Mouse (Mus musculus) MEL (cell line): ENCODE data around the gene Spice1. TPM values are rescaled to one million over a fixed set of nuclear protein-coding genes. Genes with fewer than 3 reads are reported as not detected.
A peak's percentile ranks its signal among the peaks of the same experiment; 100 is the strongest.

Source experiments
- DNase-seq: peaks from one replicate; pipeline ENCODE4 v3.0.0; 2011; ENCODE audit warnings: low read depth, low spot score
- H3K27ac ChIP-seq: 2 replicates; pipeline ENCODE4 v1.5.1; 2012; ENCODE audit warnings: low read depth, mild to moderate bottlenecking, control low read depth, low read length, moderate library complexity; ENCODE audit not compliant: control insufficient read depth
- H3K27me3 ChIP-seq, 2 experiments: fragments of 150-350 bp in 1 of 2; sonication (generic) in 1 of 2; 2 replicates each; pipeline ENCODE4 v1.6.1; 2012; ENCODE audit warnings: low read length in 2 of 2, mild to moderate bottlenecking in 2 of 2, improper control_type of control experiment in 1 of 2, moderate library complexity in 1 of 2; ENCODE audit not compliant: insufficient read depth in 2 of 2, control insufficient read depth in 1 of 2
- H3K36me3 ChIP-seq, 2 experiments: 2 replicates each; pipeline ENCODE4 v1.6.1; 2012 to 2014; ENCODE audit warnings: low read length in 2 of 2, improper control_type of control experiment in 1 of 2, inconsistent platforms in 1 of 2, mild to moderate bottlenecking in 1 of 2; ENCODE audit not compliant: insufficient read depth in 2 of 2, control insufficient read depth in 1 of 2
- H3K4me1 ChIP-seq, 2 experiments: fragments of 150-350 bp in 1 of 2; sonication (generic) in 1 of 2; 2 replicates each; pipeline ENCODE4 v1.6.1; 2012; ENCODE audit warnings: low read length in 2 of 2, improper control_type of control experiment in 1 of 2, mild to moderate bottlenecking in 1 of 2; ENCODE audit not compliant: insufficient read depth in 2 of 2, control insufficient read depth in 1 of 2
- H3K4me3 ChIP-seq, 2 experiments: fragments of 150-350 bp in 1 of 2; sonication (generic) in 1 of 2; 2 replicates each; pipeline ENCODE4 v1.5.1; 2012; ENCODE audit warnings: low read depth in 2 of 2, low read length in 2 of 2, mild to moderate bottlenecking in 2 of 2, moderate library complexity in 2 of 2, control low read depth in 1 of 2, improper control_type of control experiment in 1 of 2; ENCODE audit not compliant: control insufficient read depth in 1 of 2, insufficient read depth in 1 of 2
- H3K79me2 ChIP-seq: 2 replicates; pipeline ENCODE4 v1.6.1; 2012; ENCODE audit warnings: mild to moderate bottlenecking, low read length, moderate library complexity; ENCODE audit not compliant: control insufficient read depth, poor library complexity, insufficient read depth
- H3K9ac ChIP-seq: 2 replicates; pipeline ENCODE4 v1.6.1; 2012; ENCODE audit warnings: low read depth, mild to moderate bottlenecking, control low read depth, low read length, moderate library complexity; ENCODE audit not compliant: control insufficient read depth, poor library complexity, severe bottlenecking
- H3K9me3 ChIP-seq: fragments of 150-350 bp; sonication (generic); replicated peaks from 2 replicates; pipeline ENCODE4 v1.6.1; 2012; ENCODE audit warnings: mild to moderate bottlenecking, low read length, improper control_type of control experiment, moderate library complexity; ENCODE audit not compliant: insufficient read depth
- BHLHE40 ChIP-seq: IDR thresholded peaks from 2 replicates; pipeline ENCODE4 v1.6.1; 2012; ENCODE audit warnings: low read depth, mild to moderate bottlenecking, inconsistent platforms, low read length, improper control_type of control experiment, borderline replicate concordance
- CHD1 ChIP-seq: IDR thresholded peaks from 2 replicates; pipeline ENCODE4 v1.6.1; 2012; ENCODE audit warnings: low read depth, mild to moderate bottlenecking, inconsistent platforms, low read length, improper control_type of control experiment
- CHD2 ChIP-seq: IDR thresholded peaks from 2 replicates; pipeline ENCODE4 v1.6.1; 2011; ENCODE audit warnings: low read length, improper control_type of control experiment
- E2F4 ChIP-seq: IDR thresholded peaks from 2 replicates; pipeline ENCODE4 v1.6.1; 2011; ENCODE audit warnings: low read depth, low read length, improper control_type of control experiment, borderline replicate concordance
- EP300 ChIP-seq, 2 experiments: IDR thresholded peaks; 2 replicates each; pipeline ENCODE4 v1.6.1; 2011; ENCODE audit warnings: improper control_type of control experiment in 2 of 2, low read length in 2 of 2, low read depth in 1 of 2, mild to moderate bottlenecking in 1 of 2
- ETS1 ChIP-seq: IDR thresholded peaks from 2 replicates; pipeline ENCODE4 v1.6.1; 2012; ENCODE audit warnings: low read depth, mild to moderate bottlenecking, inconsistent platforms, low read length, improper control_type of control experiment, moderate library complexity
- GABPA ChIP-seq: IDR thresholded peaks from 2 replicates; pipeline ENCODE4 v1.6.1; 2012; ENCODE audit warnings: low read depth, mild to moderate bottlenecking, inconsistent platforms, low read length, improper control_type of control experiment, moderate library complexity
- GATA1 ChIP-seq: IDR thresholded peaks from 2 replicates; pipeline ENCODE4 v1.6.1; 2011; ENCODE audit warnings: low read depth, low read length, improper control_type of control experiment
- MAFK ChIP-seq: IDR thresholded peaks from 2 replicates; pipeline ENCODE4 v1.6.1; 2011; ENCODE audit warnings: low read depth, mild to moderate bottlenecking, low read length, improper control_type of control experiment, borderline replicate concordance
- MEF2A ChIP-seq: IDR thresholded peaks from 2 replicates; pipeline ENCODE4 v1.6.1; 2014; ENCODE audit warnings: low read depth, mild to moderate bottlenecking, inconsistent platforms, low read length, improper control_type of control experiment; ENCODE audit not compliant: poor library complexity, insufficient replicate concordance, severe bottlenecking; ENCODE audit errors: extremely low read depth
- MXI1 ChIP-seq: IDR thresholded peaks from 2 replicates; pipeline ENCODE4 v1.6.1; 2011; ENCODE audit warnings: mild to moderate bottlenecking, low read depth, low read length, improper control_type of control experiment
- MYC ChIP-seq: IDR thresholded peaks from 2 replicates; pipeline ENCODE4 v1.6.1; 2011; ENCODE audit warnings: low read depth, mild to moderate bottlenecking, low read length, improper control_type of control experiment, moderate library complexity
- NELFE ChIP-seq: IDR thresholded peaks from 2 replicates; pipeline ENCODE4 v1.6.1; 2011; ENCODE audit warnings: low read depth, low read length, improper control_type of control experiment
- POLR2A ChIP-seq, 2 experiments: IDR thresholded peaks; 2 replicates each; pipeline ENCODE4 v1.6.1; 2011 to 2012; ENCODE audit warnings: low read length in 2 of 2, mild to moderate bottlenecking in 2 of 2, control low read depth in 1 of 2, improper control_type of control experiment in 1 of 2, low read depth in 1 of 2, moderate library complexity in 1 of 2; ENCODE audit not compliant: control insufficient read depth in 1 of 2, insufficient read depth in 1 of 2, poor library complexity in 1 of 2
- POLR2AphosphoS2 ChIP-seq: IDR thresholded peaks from 2 replicates; pipeline ENCODE4 v1.6.1; 2011; ENCODE audit warnings: low read length, improper control_type of control experiment
- RAD21 ChIP-seq: IDR thresholded peaks from 2 replicates; pipeline ENCODE4 v1.6.1; 2011; ENCODE audit warnings: mild to moderate bottlenecking, low read depth, low read length, improper control_type of control experiment
- RCOR1 ChIP-seq: IDR thresholded peaks from 2 replicates; pipeline ENCODE4 v1.6.1; 2012; ENCODE audit warnings: low read depth, mild to moderate bottlenecking, inconsistent platforms, low read length, improper control_type of control experiment
- SIN3A ChIP-seq: IDR thresholded peaks from 2 replicates; pipeline ENCODE4 v1.6.1; 2012; ENCODE audit warnings: low read length, improper control_type of control experiment, inconsistent platforms
- TAL1 ChIP-seq: IDR thresholded peaks from 2 replicates; pipeline ENCODE4 v1.6.1; 2012; ENCODE audit warnings: mild to moderate bottlenecking, inconsistent platforms, low read length, moderate library complexity, mixed read lengths
- TBP ChIP-seq: IDR thresholded peaks from 2 replicates; pipeline ENCODE4 v1.8.0; 2011; ENCODE audit warnings: low read depth, low read length, improper control_type of control experiment
- TCF12 ChIP-seq: IDR thresholded peaks from 2 replicates; pipeline ENCODE4 v1.6.1; 2014; ENCODE audit warnings: low read depth, mild to moderate bottlenecking, inconsistent platforms, low read length, improper control_type of control experiment, moderate library complexity
- USF1 ChIP-seq: IDR thresholded peaks from 2 replicates; pipeline ENCODE4 v1.6.1; 2014; ENCODE audit warnings: low read depth, mild to moderate bottlenecking, inconsistent platforms, low read length, improper control_type of control experiment, moderate library complexity
- USF2 ChIP-seq, 2 experiments: IDR thresholded peaks; 2 replicates each; pipeline ENCODE4 v1.6.1; 2011 to 2012; ENCODE audit warnings: improper control_type of control experiment in 2 of 2, low read length in 2 of 2, borderline replicate concordance in 1 of 2, inconsistent platforms in 1 of 2, low read depth in 1 of 2, mild to moderate bottlenecking in 1 of 2; ENCODE audit not compliant: insufficient read depth in 1 of 2
- ZKSCAN1 ChIP-seq: IDR thresholded peaks from 2 replicates; pipeline ENCODE4 v1.6.1; 2012; ENCODE audit warnings: low read depth, mild to moderate bottlenecking, inconsistent platforms, low read length, improper control_type of control experiment, moderate library complexity
- ZMIZ1 ChIP-seq: IDR thresholded peaks from 2 replicates; pipeline ENCODE4 v1.6.1; 2012; ENCODE audit warnings: low read depth, mild to moderate bottlenecking, inconsistent platforms, low read length, improper control_type of control experiment, moderate library complexity
- ZNF384 ChIP-seq: IDR thresholded peaks from 2 replicates; pipeline ENCODE4 v1.6.1; 2012; ENCODE audit warnings: low read depth, mild to moderate bottlenecking, inconsistent platforms, low read length, improper control_type of control experiment
- polyA plus RNA-seq, 2 experiments: library from polyadenylated mRNA; stranded (reverse) in 1 of 2; unstranded in 1 of 2; fragments of >175 nt in 1 of 2; fragments of >200 nt in 1 of 2; gene quantifications; 2 replicates each; pipeline versions ENCODE4 v1.2.1 to v1.2.4; 2012; ENCODE audit warnings: low replicate concordance in 2 of 2, low read depth in 1 of 2; ENCODE audit not compliant: insufficient read length in 2 of 2, insufficient read depth in 1 of 2, missing spikeins in 1 of 2
- total RNA-seq: library from RNA; depleted of rRNA; stranded (reverse); fragments of 300-350 nt; gene quantifications from 2 replicates; pipeline ENCODE4 v1.2.3, GENCODE M21; 2012

Gene Spice1
- total and polyA plus RNA-seq, 3 experiments, result 14.8 to 24.1 TPM; not detected in 1

DNA sequence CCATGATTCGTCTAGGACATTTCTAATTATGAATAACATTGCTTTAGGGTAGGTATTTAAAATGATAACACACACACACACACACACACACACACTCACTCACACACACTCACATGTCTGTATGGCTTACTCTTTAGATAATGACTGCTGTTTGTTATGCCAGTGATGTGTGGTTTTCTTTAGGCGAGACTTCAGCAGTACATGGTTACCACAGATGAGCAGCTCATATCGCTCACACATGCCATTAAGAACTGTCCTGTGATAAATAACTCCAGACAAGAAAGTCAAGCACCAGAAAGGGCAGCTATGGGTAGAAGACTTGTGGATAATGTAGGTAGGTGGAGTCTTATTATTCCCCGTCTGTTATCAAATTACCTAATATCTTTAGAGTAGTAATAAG is 28.5 kb downstream of the Spice1 start:
- Histone ChIP-seq H3K4me1 (no peaks in the 10 kb centered on the region), H3K4me3 (no peak overlapping the region), H3K79me2 (no peaks in the 10 kb centered on the region), H3K27ac (no peak overlapping the region), H3K27me3 (no peaks in the 10 kb centered on the region), H3K9me3 (no peaks in the 10 kb centered on the region), H3K36me3 (peaks cover 0 to 1% of the 10 kb centered on the region in 2 experiments; a peak in 3 of 4 replicates), H3K9ac (no peak overlapping the region)
- DNase-seq, result peak; percentile 21
- TF ChIP-seq ZKSCAN1 (no peak), CHD1 (no peak), POLR2A (IDR thresholded peaks at IDR 0.05; ENCODE audit: control insufficient read depth in 1 of 2, insufficient read depth in 1 of 2, low read depth in 1 of 2, low read length in 2 of 2, poor library complexity in 1 of 2) (no peak), E2F4 (no peak), POLR2AphosphoS2 (no peak), RCOR1 (no peak), MYC (no peak), ETS1 (peak; percentile 22; the same call in 1 of the 2 replicates), BHLHE40 (no peak), GABPA (no peak), USF2 (IDR thresholded peaks at IDR 0.05; ENCODE audit: borderline replicate concordance in 1 of 2, insufficient read depth in 1 of 2, low read depth in 1 of 2, low read length in 2 of 2) (no peak), TBP (no peak), MEF2A (no peak), TCF12 (0 out of 2 replicates have a peak, but pooled peaks have one; percentile 26), MXI1 (no peak), CHD2 (no peak), RAD21 (no peak), NELFE (no peak), EP300 (IDR thresholded peaks at IDR 0.05; ENCODE audit: low read depth in 1 of 2, low read length in 2 of 2) (peak in 1 of 2 experiments; percentile 32; a peak in 1 of 4 replicates)

- no peak for TF ChIP-seq BHLHE40
- TF ChIP-seq MYC, result no peak
- no peak for TF ChIP-seq CHD2
- TF ChIP-seq ZNF384, result no peak
- TF ChIP-seq GATA1, result no peak
- TF ChIP-seq POLR2A (IDR thresholded peaks at IDR 0.05; ENCODE audit: control insufficient read depth in 1 of 2, insufficient read depth in 1 of 2, low read depth in 1 of 2, low read length in 2 of 2, poor library complexity in 1 of 2), result no peak
- TF ChIP-seq TAL1, result no peak
- TF ChIP-seq ZMIZ1, result no peak
- no peak for TF ChIP-seq SIN3A
- no peak for TF ChIP-seq USF2 (IDR thresholded peaks at IDR 0.05; ENCODE audit: borderline replicate concordance in 1 of 2, insufficient read depth in 1 of 2, low read depth in 1 of 2, low read length in 2 of 2)
- no peak for TF ChIP-seq MAFK
- TF ChIP-seq CHD1, result no peak
- TF ChIP-seq USF1, result no peak
- Histone ChIP-seq H3K9me3 (no peaks in the 10 kb centered on the region), H3K27me3 (no peaks in the 10 kb centered on the region), H3K36me3 (peaks cover 2 to 3% of the 10 kb centered on the region in 2 experiments; a peak in 3 of 4 replicates), H3K9ac (no peak overlapping the region), H3K27ac (no peak overlapping the region), H3K79me2 (no peaks in the 10 kb centered on the region), H3K4me3 (no peak overlapping the region), H3K4me1 (no peaks in the 10 kb centered on the region; a peak in 2 of 4 replicates)
- no peak for DNase-seq
Observed at GRCm38 (mm10) chr16:44380006-44380405, 33.1 kb downstream of the Spice1 start.
